Mouse (Mus musculus): ENCODE data around the gene Ccpg1os. TPM values are rescaled to one million over a fixed set of nuclear protein-coding genes. Genes with fewer than 3 reads are reported as not detected.

The Ccpg1os gene
- total RNA-seq, 1 experiment from 2014 or later: 19.9 TPM

- 0 out of 2 replicates have a peak, but pooled peaks have one; percentile 33 for ATAC-seq (ENCODE audit: extremely low read depth, insufficient number of reproducible peaks, low FRiP score, poor library complexity, severe bottlenecking)
Measured at GRCm38 (mm10) chr9:72991420-72991819, 6.2 kb upstream of the Ccpg1os start.

- no peak for ATAC-seq (ENCODE audit: extremely low read depth, insufficient number of reproducible peaks, low FRiP score, poor library complexity, severe bottlenecking)
Measured at GRCm38 (mm10) chr9:72988706-72989105, 3.5 kb upstream of the Ccpg1os start.

GRCm38 (mm10) chr9:72987703-72988102, 2.5 kb upstream of the Ccpg1os start:
- no peak for ATAC-seq (ENCODE audit: extremely low read depth, insufficient number of reproducible peaks, low FRiP score, poor library complexity, severe bottlenecking)

- ATAC-seq (ENCODE audit: extremely low read depth, insufficient number of reproducible peaks, low FRiP score, poor library complexity, severe bottlenecking): no peak
Measured at GRCm38 (mm10) chr9:72983066-72983465, 2.1 kb downstream of the Ccpg1os start.

GRCm38 (mm10) chr9:72975242-72975641, 9.9 kb downstream of the Ccpg1os start:
- ATAC-seq (ENCODE audit: extremely low read depth, insufficient number of reproducible peaks, low FRiP score, poor library complexity, severe bottlenecking): no peak

GRCm38 (mm10) chr9:72974734-72975133, 10.4 kb downstream of the Ccpg1os start:
- ATAC-seq (ENCODE audit: extremely low read depth, insufficient number of reproducible peaks, low FRiP score, poor library complexity, severe bottlenecking): no peak

- ATAC-seq (ENCODE audit: extremely low read depth, insufficient number of reproducible peaks, low FRiP score, poor library complexity, severe bottlenecking): no peak
Measured at GRCm38 (mm10) chr9:72972984-72973383, 12.2 kb downstream of the Ccpg1os start.

- ATAC-seq (ENCODE audit: extremely low read depth, insufficient number of reproducible peaks, low FRiP score, poor library complexity, severe bottlenecking): no peak
Measured at GRCm38 (mm10) chr9:72972435-72972834, 12.7 kb downstream of the Ccpg1os start.

- ATAC-seq (ENCODE audit: extremely low read depth, insufficient number of reproducible peaks, low FRiP score, poor library complexity, severe bottlenecking): peak; percentile 49
Measured at GRCm38 (mm10) chr9:72969874-72970273, 15.3 kb downstream of the Ccpg1os start.

- ATAC-seq (ENCODE audit: extremely low read depth, insufficient number of reproducible peaks, low FRiP score, poor library complexity, severe bottlenecking): peak; percentile 90
Measured at GRCm38 (mm10) chr9:72968349-72969061, 16.7 kb downstream of the Ccpg1os start.

GRCm38 (mm10) chr9:72961959-72962358, 23.2 kb downstream of the Ccpg1os start:
- ATAC-seq (ENCODE audit: extremely low read depth, insufficient number of reproducible peaks, low FRiP score, poor library complexity, severe bottlenecking): no peak

- no peak for ATAC-seq (ENCODE audit: extremely low read depth, insufficient number of reproducible peaks, low FRiP score, poor library complexity, severe bottlenecking)
Measured at GRCm38 (mm10) chr9:72961346-72961745, 23.8 kb downstream of the Ccpg1os start.

GRCm38 (mm10) chr9:72958521-72959450, 26.4 kb downstream of the Ccpg1os start, which contains the start of the genes Dyx1c1 and Gm44503:
TSS of gene Dyx1c1 (plus strand) at chr9:72958785.
TSS of gene Gm44503 (plus strand) at chr9:72958852.
- ATAC-seq (ENCODE audit: extremely low read depth, insufficient number of reproducible peaks, low FRiP score, poor library complexity, severe bottlenecking): peak; percentile 82

GRCm38 (mm10) chr9:72955546-72955945, 29.6 kb downstream of the Ccpg1os start:
- peak; percentile 70; the same call in 1 of the 2 replicates for ATAC-seq (ENCODE audit: extremely low read depth, insufficient number of reproducible peaks, low FRiP score, poor library complexity, severe bottlenecking)

GRCm38 (mm10) chr9:72954746-72955145, 30.4 kb downstream of the Ccpg1os start:
- no peak for ATAC-seq (ENCODE audit: extremely low read depth, insufficient number of reproducible peaks, low FRiP score, poor library complexity, severe bottlenecking)

GRCm38 (mm10) chr9:72949572-72949971, 35.6 kb downstream of the Ccpg1os start:
- no peak for ATAC-seq (ENCODE audit: extremely low read depth, insufficient number of reproducible peaks, low FRiP score, poor library complexity, severe bottlenecking)

GRCm38 (mm10) chr9:72947010-72947409, 38.2 kb downstream of the Ccpg1os start:
- no peak for ATAC-seq (ENCODE audit: extremely low read depth, insufficient number of reproducible peaks, low FRiP score, poor library complexity, severe bottlenecking)

GRCm38 (mm10) chr9:72944286-72944685, 40.9 kb downstream of the Ccpg1os start:
- ATAC-seq (ENCODE audit: extremely low read depth, insufficient number of reproducible peaks, low FRiP score, poor library complexity, severe bottlenecking): no peak

- ATAC-seq (ENCODE audit: extremely low read depth, insufficient number of reproducible peaks, low FRiP score, poor library complexity, severe bottlenecking): no peak
Measured at GRCm38 (mm10) chr9:72943424-72943823, 41.8 kb downstream of the Ccpg1os start.

- no peak for ATAC-seq (ENCODE audit: extremely low read depth, insufficient number of reproducible peaks, low FRiP score, poor library complexity, severe bottlenecking)
Measured at GRCm38 (mm10) chr9:72936301-72936700, 48.9 kb downstream of the Ccpg1os start.

Measured in neutrophil, adult 5-6 weeks (primary cell).